Mouse (Mus musculus) lung, adult 2 months (tissue): ENCODE data around the gene Far2.

ENCODE experiments used
- CTCF ChIP-seq: fragments of 200-500 bp; IDR thresholded peaks from 2 replicates; pipeline ENCODE4 v1.5.1; 2011; ENCODE audit warnings: mild to moderate bottlenecking, low read length, control low read depth; ENCODE audit not compliant: insufficient read depth
- POLR2A ChIP-seq: fragments of 200-500 bp; IDR thresholded peaks from 2 replicates; pipeline ENCODE4 v1.6.1; 2011; ENCODE audit warnings: low read depth, mild to moderate bottlenecking, control low read depth, low read length, borderline replicate concordance; ENCODE audit errors: extremely low read depth

DNA sequence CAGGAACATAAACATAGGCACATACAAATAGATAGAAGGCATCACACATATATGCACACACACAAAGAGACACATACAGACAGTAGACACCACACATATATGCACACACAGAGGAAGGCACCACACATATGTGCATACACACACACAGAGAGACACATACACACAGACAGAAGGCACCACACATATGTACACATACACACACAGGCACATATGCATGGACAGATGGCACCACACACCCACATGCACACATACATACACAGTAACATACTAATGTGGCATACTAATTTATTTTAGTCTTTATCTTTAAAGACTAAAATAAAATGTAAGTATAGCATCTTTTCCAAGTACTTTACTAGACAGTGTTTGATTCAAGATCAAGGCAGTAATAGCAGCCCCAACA, 86.5 kb downstream of the Far2 start:
- TF ChIP-seq POLR2A (no peak), CTCF (no peak)
